Mouse (Mus musculus) liver, postnatal 0 days (tissue): Measurements from ENCODE around the gene Rapgef5.

Experiments used
- CTCF ChIP-seq: sonication (generic); IDR thresholded peaks from 2 replicates; pipeline ENCODE4 v1.5.1; 2016; ENCODE audit warnings: antibody characterized with exemption, low read depth
- EP300 ChIP-seq: IDR thresholded peaks from 2 replicates; pipeline ENCODE4 v1.6.1; 2016; ENCODE audit warnings: antibody characterized with exemption, low read depth, mild to moderate bottlenecking

DNA sequence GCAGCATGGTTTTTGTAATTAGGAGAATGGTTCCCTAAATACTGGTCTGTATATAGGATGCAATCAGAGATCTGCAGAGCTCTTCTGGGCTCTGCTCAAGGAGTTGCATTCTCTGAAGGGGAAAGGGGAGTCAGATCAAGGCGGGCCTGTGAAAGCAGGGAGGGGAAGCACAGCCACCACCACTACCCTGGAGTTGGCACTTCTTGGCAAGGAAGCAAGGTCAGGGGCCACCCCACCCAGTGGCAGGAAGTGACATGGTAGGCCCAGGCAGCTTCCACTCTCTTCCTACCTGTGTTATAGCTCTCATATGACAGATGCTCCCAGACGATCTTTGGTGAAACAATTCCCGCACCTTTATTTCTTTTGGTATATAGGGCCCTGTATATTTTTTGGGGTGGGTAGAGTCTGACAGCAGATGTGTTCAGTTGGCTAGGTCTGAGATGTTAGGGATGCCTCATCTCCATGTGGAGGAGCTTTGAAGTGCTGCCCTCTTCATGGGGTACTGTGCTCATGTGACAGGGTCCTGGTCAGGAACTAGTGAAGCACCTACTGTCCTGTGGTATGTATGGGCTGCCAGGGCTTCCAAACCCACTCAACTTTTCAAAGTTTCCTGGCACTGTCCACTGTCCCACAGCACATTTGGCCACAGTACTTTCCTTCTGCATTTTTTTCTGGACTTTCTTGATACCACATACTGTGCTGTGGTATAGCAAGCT, 183.8 kb downstream of the Rapgef5 start:
- TF ChIP-seq CTCF, result no peak
- TF ChIP-seq EP300, result no peak
